Mouse (Mus musculus) heart, adult 2 months (tissue): ENCODE measurements at regions not wholly inside any gene's neighbourhood (a gene's known extent, or its start where the extent isn't known, plus 50 kb on each side); places are given as distances from the start of the nearest gene placed in this dataset.

ENCODE experiments used
- CTCF ChIP-seq: fragments of 200-600 bp; IDR thresholded peaks from 2 replicates; pipeline ENCODE4 v1.8.1; 2022; ENCODE audit warnings: antibody characterized with exemption, mild to moderate bottlenecking, moderate library complexity
- POLR2A ChIP-seq: fragments of 200-500 bp; IDR thresholded peaks from 2 replicates; pipeline ENCODE4 v1.6.1; 2011; ENCODE audit warnings: mild to moderate bottlenecking, low read depth, low read length, control low read depth; ENCODE audit not compliant: insufficient read depth

GRCm38 (mm10) chr3:80006263-80006662, 121.9 kb downstream of the Fam198b start:
- no peak for TF ChIP-seq CTCF
- TF ChIP-seq POLR2A, result no peak
